Mouse (Mus musculus): ENCODE measurements at regions not wholly inside any gene's neighbourhood (a gene's known extent, or its start where the extent isn't known, plus 50 kb on each side); places are given as distances from the start of the nearest gene placed in this dataset.

GRCm38 (mm10) chr13:31330731-31331130 lies 225.2 kb upstream of the Foxq1 start:
- TF ChIP-seq CTCF (IDR thresholded peaks at IDR 0.05; ENCODE audit: low read depth), result no peak
- no peak for TF ChIP-seq EP300 (IDR thresholded peaks at IDR 0.05; ENCODE audit: low read depth)
